Mouse (Mus musculus) embryonic fibroblast, embryonic 13.5 days (primary cell): ENCODE results near the gene Pgap3.

Source experiments
- CTCF ChIP-seq: IDR thresholded peaks from 2 replicates; pipeline ENCODE4 v1.5.1; 2011; ENCODE audit warnings: mild to moderate bottlenecking, control low read depth, low read length, moderate library complexity, borderline replicate concordance; ENCODE audit not compliant: insufficient read depth
- POLR2A ChIP-seq: IDR thresholded peaks from 2 replicates; pipeline ENCODE4 v1.6.1; 2011; ENCODE audit warnings: low read depth, mild to moderate bottlenecking, control low read depth, low read length, moderate library complexity

DNA sequence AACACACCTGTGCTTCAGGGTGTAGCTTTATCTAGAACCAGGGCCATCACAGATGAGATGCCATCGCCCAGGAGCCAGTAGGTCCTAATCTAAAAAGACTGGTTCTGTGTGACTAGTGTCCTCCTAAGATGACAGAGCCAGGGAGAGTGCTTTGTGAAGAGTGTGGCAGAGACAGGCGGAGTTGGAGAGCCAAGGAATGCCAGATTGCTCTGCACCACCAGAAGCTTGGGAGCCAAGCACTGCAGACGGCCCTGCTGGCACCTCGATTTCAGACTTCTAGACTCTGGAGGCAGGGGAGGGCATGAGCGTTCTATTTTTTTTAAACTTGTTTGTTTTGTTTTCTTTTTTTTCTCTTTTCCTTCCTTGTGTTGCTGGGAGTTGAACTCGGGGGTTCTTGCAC lies 31.0 kb downstream of the Pgap3 start:
- TF ChIP-seq CTCF (no peak), POLR2A (no peak)
